8 mouse cellular contexts compared by ENCODE assay signal in genomic region chr12:98747380-98747753, GRCm38 (mm10). TPM values are rescaled to one million over a fixed set of nuclear protein-coding genes. Genes with fewer than 3 reads are reported as not detected.
DNase-seq lines count a peak whose midpoint lies in the region; ATAC-seq and TF ChIP-seq lines count a peak whose summit lies in the region.

No protein-coding gene starts in this region.

- TF ChIP-seq CTCF in spleen, adult 2 months (IDR thresholded peaks at IDR 0.05; ENCODE audit: extremely low read depth, insufficient read depth, insufficient read length, insufficient replicate concordance) = no peak

- no peaks in the 10 kb centered on the region for H3K9me3 ChIP-seq in hindbrain, embryonic 10.5 days

- no peak for TF ChIP-seq POLR2A in spleen, adult 2 months (IDR thresholded peaks at IDR 0.05; ENCODE audit: low read depth, low read length)

- no peaks in the 10 kb centered on the region; the same call in 1 of the 2 replicates for H3K4me1 ChIP-seq in spleen, adult 2 months (ENCODE audit: control insufficient read depth, insufficient read depth, insufficient read length)
- H3K4me1 ChIP-seq in hindbrain, embryonic 10.5 days (replicated peaks) = peaks cover 24% of the 10 kb centered on the region

- ATAC-seq in cerebellum, adult (ENCODE audit: insufficient number of reproducible peaks, low FRiP score, low TSS enrichment) = 0 out of 2 replicates have a peak, but pooled peaks have one; percentile 34

- H3K27me3 ChIP-seq in spleen, adult 2 months (ENCODE audit: control insufficient read depth, insufficient read depth, low read length) = no peaks in the 10 kb centered on the region
- H3K27me3 ChIP-seq in hindbrain, embryonic 10.5 days (ENCODE audit: insufficient read depth, poor library complexity, severe bottlenecking) = no peaks in the 10 kb centered on the region

- no peak for DNase-seq in cerebellum, postnatal 36 days
- peak; percentile 5 to 7 for DNase-seq in spleen, adult 2 months (ENCODE audit: low read depth in 1 of 2, low spot score in 2 of 2)
- no peak for DNase-seq in spleen, postnatal 36 days (ENCODE audit: low spot score in 2 of 2)
- no peak for DNase-seq in hindbrain, embryonic 10.5 days (ENCODE audit: low spot score)
- DNase-seq in lung, postnatal 10 days = peak; percentile 15
- DNase-seq in thymus, postnatal 25 days = peak; percentile 38
- no peak for DNase-seq in layer of hippocampus, adult 9-11 months

- H3K27ac ChIP-seq in spleen, adult 2 months (ENCODE audit: insufficient read depth, low read length) = peak overlapping the region; percentile 88
- H3K27ac ChIP-seq in hindbrain, embryonic 10.5 days = peak overlapping the region; percentile 98

- H3K4me3 ChIP-seq in spleen, adult 2 months (ENCODE audit: extremely low read depth, insufficient read depth, insufficient read length) = peak overlapping the region; percentile 92
- H3K4me3 ChIP-seq in hindbrain, embryonic 10.5 days = peak overlapping the region; percentile 90

- no peaks in the 10 kb centered on the region for H3K36me3 ChIP-seq in spleen, adult 2 months (ENCODE audit: control insufficient read depth, insufficient read depth, low read length)
- peaks cover 11% of the 10 kb centered on the region; the same call in 1 of the 2 replicates for H3K36me3 ChIP-seq in hindbrain, embryonic 10.5 days

- under 1% methylated on average over 13 of the region's 14 CpGs for WGBS in spleen, adult 2 months
- WGBS in hindbrain, embryonic 10.5 days = 2% methylated on average over 14 of the region's 14 CpGs

RNA-seq across cellular contexts. Expression of gene Zc3h14, which starts 0.6 kb away (rescaled TPM):
- polyA plus RNA-seq in spleen, adult 2 months (2012; rRNA removed) = 23.3 and 28.7 TPM in 2 replicates
- 119 and 133 TPM in 2 replicates for polyA plus RNA-seq in hindbrain, embryonic 10.5 days (2016; fragmentation: Nextera tagmentation; extraction: Ambion mirVana)

RNA-seq across cellular contexts. Expression of gene Ptpn21, which starts 10.2 kb away (rescaled TPM):
- polyA plus RNA-seq in spleen, adult 2 months (2012; rRNA removed) = 6.6 and 8.2 TPM in 2 replicates
- polyA plus RNA-seq in hindbrain, embryonic 10.5 days (2016; fragmentation: Nextera tagmentation; extraction: Ambion mirVana) = 5.3 and 6.1 TPM in 2 replicates

Comparison
In these comparisons a context has a peak if more than half of its experiments do, and no peak if none do; other contexts are left out.
1. DNase-seq: peak in spleen, adult 2 months (2 of 2), lung, postnatal 10 days (single experiment) and thymus, postnatal 25 days (single experiment); none in cerebellum, postnatal 36 days (0 of 2), spleen, postnatal 36 days (0 of 2), hindbrain, embryonic 10.5 days (single experiment) and layer of hippocampus, adult 9-11 months (single experiment).